Mouse (Mus musculus) forebrain, embryonic 14.5 days (tissue): ENCODE results near the gene Rfc4. TPM values are rescaled to one million over a fixed set of nuclear protein-coding genes. Genes with fewer than 3 reads are reported as not detected.

ENCODE experiments used
- ATAC-seq: fragments of 200-750 bp; cut with Nextera tagmentation; 2 replicates; pipeline ENCODE4 v1.8.0; 2017; ENCODE audit warnings: mild to moderate bottlenecking, moderate library complexity
- DNase-seq: peaks from one replicate; pipeline ENCODE4 v3.0.0-alpha.2; 2015; ENCODE audit warnings: low spot score
- H3K27ac ChIP-seq: fragments of 300-500 bp; sonication (generic); 2 replicates; pipeline ENCODE4 v1.5.1; 2014; ENCODE audit warnings: low read depth, mild to moderate bottlenecking, control low read depth, low read length, moderate library complexity
- H3K27me3 ChIP-seq: fragments of 300-500 bp; sonication (generic); replicated peaks from 2 replicates; pipeline ENCODE4 v1.6.1; 2014; ENCODE audit warnings: low read length, control low read depth, mixed read lengths; ENCODE audit not compliant: control insufficient read depth, insufficient read depth
- H3K36me3 ChIP-seq: fragments of 300-500 bp; sonication (generic); 2 replicates; pipeline ENCODE4 v1.6.1; 2014; ENCODE audit warnings: low read length, control low read depth; ENCODE audit not compliant: control insufficient read depth, insufficient read depth
- H3K4me1 ChIP-seq: fragments of 300-500 bp; sonication (generic); 2 replicates; pipeline ENCODE4 v1.6.1; 2014; ENCODE audit warnings: antibody characterized with exemption, low read length, control low read depth; ENCODE audit not compliant: control insufficient read depth, insufficient read depth
- H3K4me2 ChIP-seq: fragments of 300-500 bp; sonication (generic); 2 replicates; pipeline ENCODE4 v1.6.1; 2014; ENCODE audit warnings: mild to moderate bottlenecking, control low read depth, low read length
- H3K4me3 ChIP-seq: fragments of 300-500 bp; sonication (generic); 2 replicates; pipeline ENCODE4 v1.5.1; 2014; ENCODE audit warnings: low read depth, low read length, control low read depth
- H3K9ac ChIP-seq: fragments of 300-500 bp; sonication (generic); 2 replicates; pipeline ENCODE4 v1.6.1; 2014; ENCODE audit warnings: mild to moderate bottlenecking, low read length, control low read depth, moderate library complexity
- H3K9me3 ChIP-seq: fragments of 300-500 bp; sonication (generic); replicated peaks from 2 replicates; pipeline ENCODE4 v1.6.1; 2016; ENCODE audit warnings: low read length, control low read depth, mixed read lengths; ENCODE audit not compliant: control insufficient read depth
- WGBS: fragments of 180-500 bp; shearing (Covaris S2); extraction: QIAGEN DNeasy Blood & Tissue Kit; methylation state at CpG from one replicate; pipeline ENCODE4 v1.1.7; 2014; 5-methylcytosine and 5-hydroxymethylcytosine counted together
- polyA plus RNA-seq: library from polyadenylated mRNA; unstranded; fragments of >200 nt; fragmentation: Nextera tagmentation; extraction: Ambion mirVana; gene quantifications from 2 replicates; pipeline ENCODE4 v1.2.1, GENCODE M21; 2014

Gene Rfc4
- polyA plus RNA-seq, 1 experiment from 2014 or later = 110 TPM

DNA sequence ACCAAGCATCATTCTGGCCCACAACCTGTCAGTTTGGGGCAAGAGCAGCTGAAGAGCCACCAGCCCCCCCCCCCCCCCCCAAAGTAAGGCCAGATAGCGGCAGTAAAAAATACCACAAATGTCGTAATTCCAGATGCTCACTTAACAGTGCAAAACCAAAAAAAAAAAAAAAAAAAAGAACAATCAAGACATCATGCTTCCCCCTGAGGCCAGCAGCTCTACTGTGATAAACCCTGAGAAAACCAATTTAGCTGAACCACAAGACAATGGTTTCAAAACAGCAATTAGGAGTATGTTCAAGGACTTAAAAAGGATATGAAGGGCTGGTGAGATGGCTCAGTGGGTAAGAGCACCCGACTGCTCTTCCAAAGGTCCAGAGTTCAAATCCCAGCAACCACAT, 34.6 kb upstream of the Rfc4 start:
- no peak overlapping the region for H3K4me2 ChIP-seq
- no peak overlapping the region for H3K27ac ChIP-seq
- no peaks in the 10 kb centered on the region for H3K9me3 ChIP-seq
- H3K4me1 ChIP-seq = no peaks in the 10 kb centered on the region
- no peak for ATAC-seq
- WGBS = 91% methylated on average over 3 of the region's 3 CpGs
- no peak overlapping the region for H3K4me3 ChIP-seq
- no peaks in the 10 kb centered on the region for H3K36me3 ChIP-seq
- H3K27me3 ChIP-seq = no peaks in the 10 kb centered on the region
- no peak overlapping the region for H3K9ac ChIP-seq
- DNase-seq = no peak

DNA sequence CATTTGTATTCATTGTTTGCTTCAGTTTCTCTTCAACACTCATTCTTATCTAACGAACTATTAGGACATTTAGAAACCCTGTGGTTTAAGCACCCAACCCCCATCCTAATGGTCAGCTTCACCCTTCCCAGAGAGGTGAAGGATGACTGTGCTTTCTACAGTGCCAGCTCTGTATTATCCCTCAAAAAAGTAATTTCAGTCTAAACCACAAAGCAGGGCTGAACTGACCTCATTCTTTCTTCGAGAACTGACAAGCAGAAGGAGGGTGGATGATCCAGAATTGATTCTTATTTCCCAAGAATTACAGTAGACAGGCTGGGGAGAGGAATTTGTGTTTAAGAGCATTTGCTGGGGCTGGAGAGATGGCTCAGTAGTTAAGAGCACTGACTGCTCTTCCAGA, 32.2 kb upstream of the Rfc4 start:
- no peak for DNase-seq
- H3K4me2 ChIP-seq = no peak overlapping the region
- WGBS = 53% methylated on average over 2 of the region's 2 CpGs

DNA sequence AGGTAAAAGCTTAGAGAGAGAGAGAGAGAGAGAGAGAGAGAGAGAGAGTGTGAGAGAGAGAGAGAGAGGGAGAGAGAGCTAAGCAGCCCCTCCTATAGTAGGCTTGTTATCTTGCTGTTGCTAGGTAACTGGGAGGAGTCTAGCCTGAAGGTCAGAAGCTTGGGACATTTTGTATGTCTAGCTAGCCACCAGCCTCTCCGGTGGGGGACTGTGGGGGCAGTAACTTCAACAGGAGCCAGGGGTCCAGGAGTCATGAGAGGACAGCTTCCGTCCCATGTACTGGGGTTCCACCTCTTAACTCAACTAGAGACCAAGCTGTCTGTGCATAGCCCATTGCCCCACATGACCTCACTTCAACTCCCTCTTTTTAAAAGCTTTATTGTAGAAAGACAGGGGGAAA, 31.4 kb upstream of the Rfc4 start:
- no peak overlapping the region for H3K4me2 ChIP-seq
- H3K27me3 ChIP-seq = no peaks in the 10 kb centered on the region
- H3K9me3 ChIP-seq = no peaks in the 10 kb centered on the region
- DNase-seq = no peak
- H3K4me1 ChIP-seq = no peaks in the 10 kb centered on the region
- ATAC-seq = no peak
- no peak overlapping the region for H3K27ac ChIP-seq
- H3K9ac ChIP-seq = no peak overlapping the region
- no peak overlapping the region for H3K4me3 ChIP-seq
- no peaks in the 10 kb centered on the region for H3K36me3 ChIP-seq
- whole genome bisulfite sequencing = 72% methylated on average over 2 of the region's 2 CpGs

More for the DNA sequence above, 32.2 kb upstream of the Rfc4 start:
- Histone ChIP-seq H3K4me3 (no peak overlapping the region), H3K9me3 (no peaks in the 10 kb centered on the region), H3K27ac (no peak overlapping the region), H3K4me1 (no peaks in the 10 kb centered on the region), H3K36me3 (no peaks in the 10 kb centered on the region), H3K9ac (no peak overlapping the region), H3K27me3 (no peaks in the 10 kb centered on the region)
- ATAC-seq = no peak

DNA sequence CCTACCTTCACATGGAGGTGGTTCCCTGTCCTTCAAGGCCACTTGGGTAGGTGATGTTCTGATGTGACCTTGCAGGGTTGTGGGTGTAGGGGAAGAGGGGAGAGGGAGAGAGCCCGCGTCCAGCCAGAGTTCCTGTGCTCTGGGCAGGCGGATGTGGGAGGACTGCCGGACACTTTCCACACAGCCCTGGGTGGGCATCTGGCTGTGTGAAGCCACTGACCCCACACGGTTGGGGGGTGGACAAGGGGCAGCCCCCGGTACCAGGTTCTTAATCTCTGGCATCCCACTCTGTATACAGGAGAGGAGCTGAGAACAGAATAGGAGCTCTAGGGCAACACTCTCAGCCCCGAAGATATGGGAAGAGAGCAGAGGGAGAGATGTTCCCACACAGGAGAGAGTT, 30.8 kb upstream of the Rfc4 start:
- no peak overlapping the region for H3K9ac ChIP-seq
- no peak overlapping the region for H3K4me3 ChIP-seq
- no peaks in the 10 kb centered on the region for H3K4me1 ChIP-seq
- H3K9me3 ChIP-seq = no peaks in the 10 kb centered on the region
- H3K4me2 ChIP-seq = no peak overlapping the region
- DNase-seq (no peak), ATAC-seq (no peak)
- no peaks in the 10 kb centered on the region for H3K36me3 ChIP-seq
- WGBS = 87% methylated on average over 7 of the region's 7 CpGs
- H3K27me3 ChIP-seq = no peaks in the 10 kb centered on the region
- H3K27ac ChIP-seq = no peak overlapping the region

DNA sequence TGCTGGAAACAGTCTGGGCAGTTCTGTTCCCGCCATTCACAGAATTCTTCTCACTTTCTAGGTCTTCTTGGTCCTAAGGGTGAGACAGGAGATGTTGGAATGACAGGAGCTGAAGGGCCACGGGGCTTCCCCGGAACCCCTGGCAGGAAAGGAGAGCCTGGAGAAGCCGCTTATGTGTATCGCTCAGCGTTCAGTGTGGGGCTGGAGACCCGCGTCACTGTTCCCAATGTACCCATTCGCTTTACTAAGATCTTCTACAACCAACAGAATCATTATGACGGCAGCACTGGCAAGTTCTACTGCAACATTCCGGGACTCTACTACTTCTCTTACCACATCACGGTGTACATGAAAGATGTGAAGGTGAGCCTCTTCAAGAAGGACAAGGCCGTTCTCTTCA, 29.5 kb upstream of the Rfc4 start:
- no peaks in the 10 kb centered on the region for H3K27me3 ChIP-seq
- DNase-seq (no peak), ATAC-seq (no peak)
- no peak overlapping the region for H3K9ac ChIP-seq
- no peaks in the 10 kb centered on the region for H3K4me1 ChIP-seq
- WGBS = 93% methylated on average over 13 of the region's 13 CpGs
- H3K4me3 ChIP-seq = no peak overlapping the region
- no peaks in the 10 kb centered on the region for H3K36me3 ChIP-seq
- H3K9me3 ChIP-seq = no peaks in the 10 kb centered on the region
- H3K4me2 ChIP-seq = no peak overlapping the region
- no peak overlapping the region for H3K27ac ChIP-seq

DNA sequence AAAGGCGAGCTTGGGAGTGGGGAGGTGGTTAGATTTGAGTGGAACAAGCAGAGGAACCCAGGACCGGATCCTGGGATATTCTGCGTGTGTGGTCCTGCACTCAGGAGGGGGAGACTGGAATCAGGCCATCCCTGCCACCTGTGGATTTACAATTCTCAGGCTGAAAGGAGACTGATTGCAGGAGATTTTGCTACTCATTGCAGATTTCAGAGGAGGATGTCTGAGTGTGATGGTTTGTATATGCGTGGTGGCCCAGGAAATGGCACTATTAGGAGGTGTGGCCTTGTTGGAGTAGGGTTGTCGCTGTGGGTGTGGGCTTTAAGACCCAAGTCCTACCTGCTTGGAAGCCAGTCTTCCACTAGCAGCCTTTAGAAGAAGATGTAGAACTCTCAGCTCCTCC, 26.7 kb upstream of the Rfc4 start:
- DNase-seq (no peak), ATAC-seq (no peak)
- 86% methylated on average over 5 of the region's 5 CpGs for WGBS
- Histone ChIP-seq H3K4me3 (no peak overlapping the region), H3K9ac (no peak overlapping the region), H3K4me1 (no peaks in the 10 kb centered on the region), H3K4me2 (no peak overlapping the region), H3K27ac (no peak overlapping the region), H3K36me3 (no peaks in the 10 kb centered on the region), H3K27me3 (no peaks in the 10 kb centered on the region), H3K9me3 (no peaks in the 10 kb centered on the region)

DNA sequence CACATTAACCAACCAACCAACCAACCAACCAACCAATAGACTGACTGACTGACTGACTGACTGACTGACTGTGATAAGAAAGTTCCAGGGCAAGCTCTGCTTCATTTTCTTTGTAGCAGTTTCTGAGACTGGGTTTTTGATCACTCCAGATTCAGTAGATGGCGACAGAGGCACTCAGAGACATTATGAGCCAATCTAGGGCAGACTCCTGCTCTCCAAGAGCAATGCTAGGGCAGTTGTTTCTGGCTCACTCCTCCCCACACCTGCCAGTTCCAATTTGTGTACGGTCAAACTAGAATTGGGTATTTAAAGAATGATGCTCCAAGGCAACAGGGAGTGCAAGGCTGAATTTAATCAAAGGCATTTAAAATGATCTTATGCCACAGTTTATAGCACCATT, 23.9 kb upstream of the Rfc4 start:
- Histone ChIP-seq H3K27me3 (no peaks in the 10 kb centered on the region), H3K9ac (no peak overlapping the region), H3K4me3 (no peak overlapping the region), H3K4me1 (no peaks in the 10 kb centered on the region), H3K4me2 (no peak overlapping the region), H3K36me3 (no peaks in the 10 kb centered on the region), H3K27ac (no peak overlapping the region), H3K9me3 (no peaks in the 10 kb centered on the region)
- WGBS = 31% methylated on average over 2 of the region's 2 CpGs
- DNase-seq = peak; percentile 51
- no peak for ATAC-seq

DNA sequence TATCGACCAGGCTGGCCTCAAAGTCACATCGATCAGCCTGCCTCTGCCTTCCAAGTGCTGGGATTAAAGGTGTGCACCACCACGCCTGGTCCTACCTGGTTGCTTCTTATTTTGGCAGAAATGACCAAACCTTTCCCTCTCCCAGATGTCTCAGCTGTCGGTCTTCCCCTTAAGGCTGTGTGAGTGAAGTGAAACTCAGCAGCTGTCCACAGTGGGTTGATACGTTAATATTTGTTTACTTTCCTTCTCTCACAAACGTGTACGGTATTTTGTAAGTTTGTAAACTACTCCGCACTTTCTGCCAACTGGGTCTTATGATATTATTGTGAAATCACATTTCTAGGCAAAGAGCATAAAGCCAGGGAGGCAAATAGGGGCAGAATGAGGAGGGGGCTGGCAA, 21.9 kb upstream of the Rfc4 start:
- no peaks in the 10 kb centered on the region for H3K36me3 ChIP-seq
- no peak for DNase-seq

DNA sequence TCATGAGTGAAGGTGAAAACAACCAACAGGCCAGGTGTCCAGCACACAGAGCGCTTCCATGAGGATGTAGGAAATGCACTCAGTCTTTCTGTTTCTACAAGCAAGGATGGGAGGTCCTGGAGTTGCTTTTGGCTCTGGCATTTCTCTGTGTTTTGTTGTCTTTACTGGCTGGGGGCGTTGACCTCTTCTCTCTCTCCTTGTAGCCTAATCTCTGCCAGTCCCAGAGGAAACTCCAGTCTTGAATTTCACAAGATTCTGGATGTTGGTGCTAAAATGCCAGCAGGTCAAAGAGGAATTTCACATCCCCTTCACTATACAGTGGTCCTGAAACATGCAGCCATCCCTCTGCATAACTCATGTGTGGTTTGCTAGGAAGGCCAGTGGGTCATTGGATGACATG, 21.4 kb upstream of the Rfc4 start:
- WGBS = 86% methylated on average over 2 of the region's 2 CpGs

More for the DNA sequence above, 21.9 kb upstream of the Rfc4 start:
- no peak for ATAC-seq
- Histone ChIP-seq H3K27ac (no peak overlapping the region), H3K27me3 (no peaks in the 10 kb centered on the region), H3K4me2 (no peak overlapping the region), H3K4me3 (no peak overlapping the region), H3K9ac (no peak overlapping the region), H3K4me1 (no peaks in the 10 kb centered on the region), H3K9me3 (no peaks in the 10 kb centered on the region)
- 89% methylated on average over 8 of the region's 8 CpGs for WGBS

DNA sequence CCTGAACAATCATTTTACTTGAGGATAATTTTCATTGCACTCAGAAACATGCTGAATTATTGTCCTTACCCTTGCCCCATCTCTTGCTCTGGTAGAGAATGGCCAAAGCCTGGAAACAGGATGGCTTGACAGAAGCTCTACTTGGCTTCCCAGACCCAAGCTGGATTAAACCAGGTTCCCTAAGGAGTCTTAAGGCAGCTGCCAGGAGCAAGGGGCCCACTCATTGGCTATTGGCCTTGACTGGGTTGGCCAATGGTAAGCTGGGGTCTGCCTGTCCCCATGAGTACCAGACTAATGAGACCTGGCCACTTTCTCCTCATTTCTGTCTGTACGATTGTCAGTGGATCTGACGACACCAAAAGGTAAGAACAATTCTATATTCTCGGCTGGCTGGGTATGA, 18.7 kb upstream of the Rfc4 start, which contains the start of gene Adipoq:
Gene Adipoq (plus strand): TSS at position 257 of the 400 bp plus-strand sequence.
- H3K9ac ChIP-seq = no peak within 1 kb of the TSS
- no peaks in the 10 kb centered on the region for H3K27me3 ChIP-seq
- WGBS = 87% methylated on average over 3 of the region's 3 CpGs
- no peak within 1 kb of the TSS for H3K27ac ChIP-seq
- H3K4me3 ChIP-seq = no peak within 1 kb of the TSS
- no peak for ATAC-seq
- H3K9me3 ChIP-seq = no peaks in the 10 kb centered on the region
- H3K4me1 ChIP-seq = no peaks in the 10 kb centered on the region
- no peak for DNase-seq
- no peaks in the 10 kb centered on the region for H3K36me3 ChIP-seq
- no peak within 1 kb of the TSS for H3K4me2 ChIP-seq

More for the DNA sequence above, 21.4 kb upstream of the Rfc4 start:
- Histone ChIP-seq H3K4me2 (no peak overlapping the region), H3K9me3 (no peaks in the 10 kb centered on the region), H3K9ac (no peak overlapping the region), H3K4me1 (no peaks in the 10 kb centered on the region), H3K4me3 (no peak overlapping the region), H3K27me3 (no peaks in the 10 kb centered on the region), H3K36me3 (no peaks in the 10 kb centered on the region), H3K27ac (no peak overlapping the region)
- DNase-seq = no peak
- no peak for ATAC-seq
